Mouse (Mus musculus): ENCODE results near the gene Nudt1. TPM values are rescaled to one million over a fixed set of nuclear protein-coding genes. Genes with fewer than 3 reads are reported as not detected.
"Not testable (repeated sequence)": the region's sequence is repeated elsewhere in the genome, so short reads cannot be mapped to it uniquely, and the experiment has no call there.

Nudt1 gene
- total RNA-seq, 2 experiments from 2014 or later = 4.9 to 8.2 TPM

- no peak overlapping the region for H3K4me3 ChIP-seq
- no peak for TF ChIP-seq CTCF (IDR thresholded peaks at IDR 0.05)
- no peak overlapping the region for H3K27ac ChIP-seq
- intact Hi-C loops (cut with DNase I) = no loop called here
- DNase-seq = no peak
These were observed 29.5 kb downstream of the Nudt1 start for GRCm38 (mm10) chr5:140350731-140351497.

- intact Hi-C loops (cut with DNase I) = no loop called here
- TF ChIP-seq CTCF (IDR thresholded peaks at IDR 0.05) = no peak
- Histone ChIP-seq H3K27ac (no peak overlapping the region), H3K4me3 (no peak overlapping the region)
- no peak for DNase-seq
These were observed 30.9 kb downstream of the Nudt1 start for GRCm38 (mm10) chr5:140352352-140352751.

GRCm38 (mm10) chr5:140355934-140356333 lies 34.5 kb downstream of the Nudt1 start:
- intact Hi-C loops (cut with DNase I) = no loop called here
- Histone ChIP-seq H3K4me3 (no peak overlapping the region), H3K27ac (no peak overlapping the region)
- DNase-seq = no peak
- no peak for TF ChIP-seq CTCF (IDR thresholded peaks at IDR 0.05)

GRCm38 (mm10) chr5:140357466-140357865 lies 36.0 kb downstream of the Nudt1 start:
- no peak for TF ChIP-seq CTCF (IDR thresholded peaks at IDR 0.05)
- H3K27ac ChIP-seq = no peak overlapping the region
- no peak overlapping the region for H3K4me3 ChIP-seq
- intact Hi-C loops (cut with DNase I) = no loop called here
- DNase-seq = no peak

- H3K4me3 ChIP-seq = no peak overlapping the region
- TF ChIP-seq CTCF (IDR thresholded peaks at IDR 0.05) = no peak
- intact Hi-C loops (cut with DNase I) = no loop called here
- DNase-seq = no peak
- H3K27ac ChIP-seq = no peak overlapping the region
These were observed 38.6 kb downstream of the Nudt1 start for GRCm38 (mm10) chr5:140359930-140360674.

- no peak for DNase-seq
- Histone ChIP-seq H3K27ac (no peak overlapping the region), H3K4me3 (no peak overlapping the region)
- no peak for TF ChIP-seq CTCF (IDR thresholded peaks at IDR 0.05)
- intact Hi-C loops (cut with DNase I) = no loop called here
These were observed 43.0 kb downstream of the Nudt1 start for GRCm38 (mm10) chr5:140364415-140364814.

- H3K4me3 ChIP-seq; H3K27ac ChIP-seq; intact Hi-C loops (cut with DNase I): not testable (repeated sequence)
These were observed 46.7 kb downstream of the Nudt1 start for GRCm38 (mm10) chr5:140368126-140368525.

GRCm38 (mm10) chr5:140368926-140369325 lies 47.5 kb downstream of the Nudt1 start:
- TF ChIP-seq CTCF (IDR thresholded peaks at IDR 0.05) = no peak
- DNase-seq = no peak
- intact Hi-C loops (cut with DNase I) = no loop called here
- H3K4me3 ChIP-seq = no peak overlapping the region
- H3K27ac ChIP-seq = peak overlapping the region; percentile 59; the same call in 1 of the 2 replicates

More at GRCm38 (mm10) chr5:140368126-140368525, 46.7 kb downstream of the Nudt1 start:
- not testable (repeated sequence) for DNase-seq

GRCm38 (mm10) chr5:140369466-140369865 lies 48.0 kb downstream of the Nudt1 start:
- Histone ChIP-seq H3K27ac (peak overlapping the region; percentile 59), H3K4me3 (no peak overlapping the region)
- TF ChIP-seq CTCF (IDR thresholded peaks at IDR 0.05) = no peak
- DNase-seq = no peak
- intact Hi-C loops (cut with DNase I) = no loop called here

- DNase-seq = no peak
- no peak for TF ChIP-seq CTCF (IDR thresholded peaks at IDR 0.05)
- Histone ChIP-seq H3K4me3 (no peak overlapping the region), H3K27ac (peak overlapping the region; percentile 59; the same call in 1 of the 2 replicates)
- intact Hi-C loops (cut with DNase I) = no loop called here
These were observed 49.2 kb downstream of the Nudt1 start for GRCm38 (mm10) chr5:140370446-140371254.

GRCm38 (mm10) chr5:140371671-140372070 lies 50.2 kb downstream of the Nudt1 start:
- intact Hi-C loops (cut with DNase I) = no loop called here
- Histone ChIP-seq H3K4me3 (no peak overlapping the region), H3K27ac (no peak overlapping the region)
- TF ChIP-seq CTCF (IDR thresholded peaks at IDR 0.05) = no peak
- no peak for DNase-seq

- intact Hi-C loops (cut with DNase I) = no loop called here
- no peak for TF ChIP-seq CTCF (IDR thresholded peaks at IDR 0.05)
- H3K27ac ChIP-seq = no peak overlapping the region
- H3K4me3 ChIP-seq = no peak overlapping the region
- no peak for DNase-seq
These were observed 52.3 kb downstream of the Nudt1 start for GRCm38 (mm10) chr5:140373711-140374110.

- intact Hi-C loops (cut with DNase I) = no loop called here
- DNase-seq = no peak
- TF ChIP-seq CTCF (IDR thresholded peaks at IDR 0.05) = no peak
- H3K4me3 ChIP-seq = no peak overlapping the region
- H3K27ac ChIP-seq = no peak overlapping the region
These were observed 52.8 kb downstream of the Nudt1 start for GRCm38 (mm10) chr5:140374226-140374625.
